Mouse (Mus musculus) cerebellum, adult 2 months (tissue): ENCODE results near the gene Brk1. TPM values are rescaled to one million over a fixed set of nuclear protein-coding genes. Genes with fewer than 3 reads are reported as not detected.

ENCODE experiments used
- DNase-seq, 2 experiments: peaks; one replicate each; pipeline ENCODE4 v3.0.0; 2021
- H3K27ac ChIP-seq: fragments of 200-500 bp; 2 replicates; pipeline ENCODE4 v1.5.1; 2012; ENCODE audit warnings: low read length, control low read depth, inconsistent platforms; ENCODE audit not compliant: insufficient read depth
- H3K27me3 ChIP-seq: fragments of 200-500 bp; 2 replicates; pipeline ENCODE4 v1.6.1; 2012; ENCODE audit warnings: inconsistent platforms, mild to moderate bottlenecking, low read length, moderate library complexity; ENCODE audit not compliant: control insufficient read depth, insufficient read depth
- H3K4me1 ChIP-seq: fragments of 200-500 bp; 2 replicates; pipeline ENCODE4 v1.6.1; 2011; ENCODE audit warnings: low read length; ENCODE audit not compliant: control insufficient read depth, insufficient read depth
- H3K4me3 ChIP-seq: fragments of 200-500 bp; replicated peaks from 2 replicates; pipeline ENCODE3; 2011; ENCODE audit warnings: mild to moderate bottlenecking, low read depth, low read length, control low read depth; ENCODE audit not compliant: insufficient read depth
- CTCF ChIP-seq: fragments of 200-500 bp; IDR thresholded peaks from 2 replicates; pipeline ENCODE4 v1.5.1; 2011; ENCODE audit warnings: low read depth, mild to moderate bottlenecking, control low read depth, low read length, moderate library complexity, borderline replicate concordance; ENCODE audit not compliant: insufficient read depth
- POLR2A ChIP-seq: fragments of 200-500 bp; IDR thresholded peaks from 2 replicates; pipeline ENCODE4 v1.6.1; 2011; ENCODE audit warnings: low read length, control low read depth, borderline replicate concordance; ENCODE audit not compliant: insufficient read depth
- WGBS: fragments of 180-500 bp; shearing (Covaris S2); methylation state at CpG from one replicate; pipeline ENCODE4 v1.1.7; 2018; 5-methylcytosine and 5-hydroxymethylcytosine counted together
- polyA plus RNA-seq: library from polyadenylated mRNA; depleted of rRNA; stranded (reverse); fragments of >200 nt; gene quantifications from 2 replicates; pipeline ENCODE4 v1.2.3, GENCODE M21; 2012

Brk1 gene
- polyA plus RNA-seq, 1 experiment = 238 TPM

GRCm38 (mm10) chr6:113654753-113655397 is 50.3 kb downstream of the Brk1 start:
- Histone ChIP-seq H3K4me1 (no peaks in the 10 kb centered on the region), H3K27me3 (no peaks in the 10 kb centered on the region), H3K4me3 (no peak overlapping the region), H3K27ac (no peak overlapping the region)
- no peak for DNase-seq
- TF ChIP-seq POLR2A = no peak
- TF ChIP-seq CTCF = no peak
- 80% methylated on average over 16 of the region's 16 CpGs for WGBS

- H3K4me3 ChIP-seq = no peak overlapping the region
- 88% methylated on average over 3 of the region's 3 CpGs for WGBS
- no peaks in the 10 kb centered on the region for H3K4me1 ChIP-seq
- no peak for DNase-seq
- no peak overlapping the region for H3K27ac ChIP-seq
- H3K27me3 ChIP-seq = no peaks in the 10 kb centered on the region
- TF ChIP-seq CTCF (no peak), POLR2A (no peak)
These were observed 50.9 kb downstream of the Brk1 start for GRCm38 (mm10) chr6:113655475-113655874.

GRCm38 (mm10) chr6:113656847-113657246 is 52.3 kb downstream of the Brk1 start:
- no peak overlapping the region for H3K27ac ChIP-seq
- no peak for DNase-seq
- H3K4me3 ChIP-seq = no peak overlapping the region
- no peaks in the 10 kb centered on the region for H3K27me3 ChIP-seq
- no peak for TF ChIP-seq CTCF
- no peak for TF ChIP-seq POLR2A
- no peaks in the 10 kb centered on the region for H3K4me1 ChIP-seq
- WGBS = 85% methylated on average over 6 of the region's 6 CpGs

GRCm38 (mm10) chr6:113658226-113658625 is 53.7 kb downstream of the Brk1 start:
- DNase-seq = no peak
- H3K4me3 ChIP-seq = no peak overlapping the region
- 30% methylated on average over 3 of the region's 3 CpGs for WGBS
- TF ChIP-seq CTCF = no peak
- TF ChIP-seq POLR2A = no peak
- no peaks in the 10 kb centered on the region for H3K27me3 ChIP-seq
- H3K27ac ChIP-seq = no peak overlapping the region
- H3K4me1 ChIP-seq = no peaks in the 10 kb centered on the region

GRCm38 (mm10) chr6:113659648-113660491 is 55.3 kb downstream of the Brk1 start:
- no peak overlapping the region for H3K27ac ChIP-seq
- no peak for TF ChIP-seq POLR2A
- no peak for TF ChIP-seq CTCF
- H3K4me3 ChIP-seq = no peak overlapping the region
- H3K4me1 ChIP-seq = no peaks in the 10 kb centered on the region
- H3K27me3 ChIP-seq = no peaks in the 10 kb centered on the region
- 66% methylated on average over 8 of the region's 8 CpGs for WGBS
- DNase-seq = no peak

- no peak for DNase-seq
- no peak overlapping the region for H3K27ac ChIP-seq
- no peak for TF ChIP-seq CTCF
- TF ChIP-seq POLR2A = no peak
- H3K4me1 ChIP-seq = no peaks in the 10 kb centered on the region
- H3K27me3 ChIP-seq = no peaks in the 10 kb centered on the region
- 65% methylated on average over 14 of the region's 14 CpGs for WGBS
- no peak overlapping the region for H3K4me3 ChIP-seq
These were observed 56.1 kb downstream of the Brk1 start for GRCm38 (mm10) chr6:113660492-113661352.

- no peak overlapping the region for H3K4me3 ChIP-seq
- peak overlapping the region; percentile 36; the same call in 1 of the 2 replicates for H3K27ac ChIP-seq
- TF ChIP-seq POLR2A (no peak), CTCF (no peak)
- DNase-seq = peak; percentile 14 to 20
- H3K4me1 ChIP-seq = no peaks in the 10 kb centered on the region
- 52% methylated on average over 12 of the region's 12 CpGs for WGBS
- no peaks in the 10 kb centered on the region for H3K27me3 ChIP-seq
These were observed 57.0 kb downstream of the Brk1 start for GRCm38 (mm10) chr6:113661353-113662241.
